Mouse (Mus musculus) olfactory bulb, adult 2 months (tissue): Measurements from ENCODE around the gene Atp8b2. TPM values are rescaled to one million over a fixed set of nuclear protein-coding genes. Genes with fewer than 3 reads are reported as not detected.

Source experiments
- H3K27ac ChIP-seq: fragments of 200-500 bp; 2 replicates; pipeline ENCODE4 v1.5.1; 2012; ENCODE audit warnings: low read depth, low read length; ENCODE audit not compliant: insufficient read depth
- H3K4me1 ChIP-seq: fragments of 200-500 bp; 2 replicates; pipeline ENCODE4 v1.6.1; 2012; ENCODE audit warnings: low read length; ENCODE audit not compliant: control insufficient read depth, insufficient read depth
- H3K4me3 ChIP-seq: fragments of 200-500 bp; 2 replicates; pipeline ENCODE4 v1.5.1; 2012; ENCODE audit warnings: mild to moderate bottlenecking, low read depth, low read length, moderate library complexity; ENCODE audit not compliant: insufficient read depth
- CTCF ChIP-seq: fragments of 200-500 bp; IDR thresholded peaks from 2 replicates; pipeline ENCODE4 v1.5.1; 2012; ENCODE audit warnings: low read depth, mild to moderate bottlenecking, low read length, moderate library complexity; ENCODE audit not compliant: insufficient read depth
- POLR2A ChIP-seq: fragments of 200-500 bp; IDR thresholded peaks from 2 replicates; pipeline ENCODE4 v1.6.1; 2012; ENCODE audit warnings: mild to moderate bottlenecking, low read depth, low read length, moderate library complexity; ENCODE audit not compliant: insufficient read depth
- WGBS: fragments of 180-500 bp; shearing (Covaris S2); methylation state at CpG from one replicate; pipeline ENCODE4 v1.1.7; 2018; 5-methylcytosine and 5-hydroxymethylcytosine counted together
- polyA plus RNA-seq: library from polyadenylated mRNA; stranded (reverse); fragments of >200 nt; gene quantifications from 2 replicates; pipeline ENCODE4 v1.2.4, GENCODE M21; 2012; ENCODE audit warnings: low replicate concordance; ENCODE audit not compliant: missing spikeins, insufficient read depth, insufficient read length

Gene Atp8b2
- polyA plus RNA-seq = not detected in 2 replicates

DNA sequence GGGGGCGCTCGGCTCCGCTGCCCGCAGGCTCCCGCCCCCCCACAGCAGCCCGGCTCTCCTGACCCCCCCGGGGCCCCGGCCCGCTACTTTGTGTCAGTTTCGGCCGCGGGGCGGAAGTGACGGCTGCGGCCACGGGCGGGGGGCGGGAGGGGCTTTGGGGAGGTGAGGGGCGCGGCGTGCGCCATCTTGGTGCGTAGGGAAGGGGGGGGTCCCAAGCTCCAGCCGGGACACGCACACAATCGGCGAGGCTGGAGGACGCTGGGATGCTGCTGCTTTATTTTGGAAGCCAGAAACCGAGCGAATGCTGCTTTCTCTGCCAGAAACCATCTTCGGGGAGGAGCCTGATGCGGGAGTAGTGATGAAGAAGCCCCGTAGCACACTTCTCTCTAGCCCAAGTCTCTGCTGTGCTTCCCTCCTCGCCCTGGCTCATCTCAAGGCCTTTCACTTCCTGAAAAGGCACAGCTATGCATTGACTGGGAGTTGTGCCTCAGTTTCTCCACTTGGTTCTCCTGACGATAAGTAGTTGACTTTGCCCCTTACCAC is at the start of gene Atp8b2:
Atp8b2 (minus strand) TSS at position 288 of the 543 bp plus-strand sequence.
- peak within 1 kb of the TSS; percentile 93 for H3K4me3 ChIP-seq
- H3K27ac ChIP-seq = peak within 1 kb of the TSS; percentile 95
- TF ChIP-seq POLR2A = no peak
- no peak for TF ChIP-seq CTCF
- peaks cover 27% of the 10 kb centered on the region for H3K4me1 ChIP-seq
- under 1% methylated on average over 33 of the region's 35 CpGs for WGBS

DNA sequence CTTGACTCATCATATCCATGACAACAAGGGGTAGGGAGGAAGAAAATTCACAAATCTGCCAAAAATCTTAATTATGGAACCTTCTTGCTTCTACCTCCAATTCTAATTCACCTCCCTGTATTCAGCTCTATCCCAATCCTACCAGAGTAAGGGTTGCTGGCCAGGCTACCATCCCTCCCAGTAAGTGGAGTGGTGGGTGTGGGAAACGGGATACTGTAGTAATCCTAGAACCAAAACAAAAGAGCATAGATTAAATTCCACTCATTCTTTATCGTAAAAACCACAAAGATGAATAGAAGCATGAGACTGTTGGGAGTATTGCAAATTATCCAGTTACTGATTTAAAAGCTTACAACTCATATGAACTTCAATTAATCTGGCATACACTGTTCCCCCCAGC is 47.0 kb upstream of the Atp8b2 start:
- Histone ChIP-seq H3K4me3 (no peak overlapping the region), H3K4me1 (no peaks in the 10 kb centered on the region), H3K27ac (no peak overlapping the region)
- 72% methylated on average over 2 of the region's 2 CpGs for WGBS
- no peak for TF ChIP-seq CTCF
- TF ChIP-seq POLR2A = no peak

DNA sequence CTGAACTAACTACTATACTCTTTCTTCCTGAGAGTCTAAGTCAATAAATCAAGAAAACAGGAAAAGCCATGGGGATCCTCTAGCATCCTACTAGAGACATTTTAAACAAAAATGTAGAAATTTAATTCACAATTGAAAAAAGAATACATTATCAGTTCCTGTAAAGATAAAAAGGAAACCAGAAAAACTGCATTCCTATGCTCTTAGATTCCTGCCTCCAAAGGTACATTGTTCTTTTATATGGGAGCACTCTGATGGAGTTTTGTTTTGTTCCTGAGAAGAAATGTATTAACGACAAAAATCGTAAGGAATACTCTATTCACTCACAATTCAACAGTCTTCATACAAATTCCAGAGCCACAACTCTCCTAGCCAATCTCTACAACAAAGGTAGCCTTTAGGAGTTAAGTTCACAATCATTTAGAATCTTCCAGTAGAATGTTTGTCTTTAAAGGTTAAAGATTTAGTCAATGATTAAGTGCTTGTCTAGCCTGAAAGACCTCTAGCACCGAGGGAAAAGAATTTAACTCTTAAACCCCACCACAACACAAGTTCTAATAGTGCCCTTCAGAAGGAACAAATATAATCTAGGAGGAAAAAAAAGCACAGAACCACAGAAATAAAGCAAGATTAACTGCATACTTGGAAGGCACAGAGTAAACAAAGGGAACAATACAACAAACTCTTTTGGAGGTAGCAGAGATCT is 40.9 kb upstream of the Atp8b2 start:
- Histone ChIP-seq H3K4me3 (no peak overlapping the region), H3K4me1 (no peaks in the 10 kb centered on the region), H3K27ac (no peak overlapping the region)
- no peak for TF ChIP-seq POLR2A
- TF ChIP-seq CTCF = no peak
- 52% methylated on average over 3 of the region's 3 CpGs for WGBS

DNA sequence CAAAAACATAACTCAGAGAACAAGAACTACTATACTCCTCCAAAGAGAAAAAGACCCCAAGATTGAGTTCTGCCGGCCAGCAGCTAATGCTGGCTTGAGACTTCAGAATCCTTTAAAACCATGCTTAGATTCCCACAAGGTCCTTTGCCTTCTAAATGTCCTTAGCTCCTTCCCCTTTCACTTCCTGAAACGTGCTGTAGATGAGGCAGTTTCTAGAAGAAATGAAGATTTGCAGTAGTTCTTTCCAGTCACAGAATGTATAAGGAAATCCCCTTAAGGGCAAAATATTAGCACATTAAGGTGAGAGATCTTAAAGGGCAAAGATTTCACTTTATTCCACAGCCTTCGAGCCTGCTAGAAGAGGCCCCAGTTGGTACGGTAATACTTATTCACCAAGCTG is 36.5 kb upstream of the Atp8b2 start:
- H3K4me1 ChIP-seq = no peaks in the 10 kb centered on the region
- 79% methylated on average over 4 of the region's 4 CpGs for WGBS
- no peak for TF ChIP-seq CTCF
- TF ChIP-seq POLR2A = no peak
- H3K27ac ChIP-seq = no peak overlapping the region
- H3K4me3 ChIP-seq = no peak overlapping the region

DNA sequence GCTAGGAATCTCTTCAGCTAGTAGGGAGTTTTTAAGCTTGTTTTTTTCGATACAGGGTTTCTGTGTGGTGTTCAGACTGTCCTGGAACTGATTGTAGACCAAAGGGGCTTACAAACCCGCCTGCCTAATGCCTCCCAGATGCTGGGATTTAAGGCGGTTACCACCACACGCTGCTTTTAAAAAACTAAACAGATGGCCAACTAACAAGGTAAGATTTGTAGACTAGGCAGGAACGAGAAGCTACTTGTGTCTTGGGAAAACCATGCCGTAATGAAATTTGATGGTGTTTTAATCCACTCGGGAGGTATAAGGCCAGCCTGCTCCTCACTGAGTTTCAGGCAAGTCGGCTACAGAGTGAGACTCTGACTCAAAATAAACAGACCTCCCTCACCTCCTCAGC is 35.8 kb upstream of the Atp8b2 start:
- TF ChIP-seq CTCF = no peak
- no peak for TF ChIP-seq POLR2A
- WGBS = 8% methylated on average over 8 of the region's 8 CpGs

DNA sequence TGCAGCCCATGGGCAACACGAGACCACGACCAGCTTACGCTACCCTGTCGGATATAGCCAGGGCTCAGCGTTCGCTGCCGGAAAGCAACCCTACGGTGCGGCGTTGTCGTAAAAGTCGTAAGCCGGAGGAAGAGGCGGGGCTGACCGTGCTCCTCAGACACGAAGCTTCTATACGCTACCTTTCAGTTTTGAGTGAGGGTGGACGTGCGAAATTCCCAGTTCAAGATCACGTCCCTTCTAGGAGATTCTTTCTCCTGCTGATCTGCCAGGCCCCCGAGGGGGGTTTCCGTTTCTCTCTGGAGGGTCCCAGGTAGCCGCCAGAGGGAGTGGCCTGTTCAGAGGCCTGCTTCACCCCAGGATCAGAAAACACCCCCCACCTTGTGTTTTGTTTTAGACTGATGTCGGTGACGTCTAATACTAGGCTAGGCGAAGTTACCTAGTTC is 35.3 kb upstream of the Atp8b2 start, which contains the start of gene Hax1:
Hax1 (minus strand) TSS at position 169 of the 443 bp plus-strand sequence.
- peak within 1 kb of the TSS; percentile 74 for H3K4me3 ChIP-seq
- peak within 1 kb of the TSS; percentile 66; the same call in 1 of the 2 replicates for H3K27ac ChIP-seq
- TF ChIP-seq CTCF (no peak), POLR2A (peak; percentile 55)
- no peaks in the 10 kb centered on the region for H3K4me1 ChIP-seq
- under 1% methylated on average over 26 of the region's 26 CpGs for WGBS

More for the DNA sequence above, 35.8 kb upstream of the Atp8b2 start:
- H3K27ac ChIP-seq = peak overlapping the region; percentile 66; the same call in 1 of the 2 replicates
- peak overlapping the region; percentile 74 for H3K4me3 ChIP-seq
- no peaks in the 10 kb centered on the region for H3K4me1 ChIP-seq

DNA sequence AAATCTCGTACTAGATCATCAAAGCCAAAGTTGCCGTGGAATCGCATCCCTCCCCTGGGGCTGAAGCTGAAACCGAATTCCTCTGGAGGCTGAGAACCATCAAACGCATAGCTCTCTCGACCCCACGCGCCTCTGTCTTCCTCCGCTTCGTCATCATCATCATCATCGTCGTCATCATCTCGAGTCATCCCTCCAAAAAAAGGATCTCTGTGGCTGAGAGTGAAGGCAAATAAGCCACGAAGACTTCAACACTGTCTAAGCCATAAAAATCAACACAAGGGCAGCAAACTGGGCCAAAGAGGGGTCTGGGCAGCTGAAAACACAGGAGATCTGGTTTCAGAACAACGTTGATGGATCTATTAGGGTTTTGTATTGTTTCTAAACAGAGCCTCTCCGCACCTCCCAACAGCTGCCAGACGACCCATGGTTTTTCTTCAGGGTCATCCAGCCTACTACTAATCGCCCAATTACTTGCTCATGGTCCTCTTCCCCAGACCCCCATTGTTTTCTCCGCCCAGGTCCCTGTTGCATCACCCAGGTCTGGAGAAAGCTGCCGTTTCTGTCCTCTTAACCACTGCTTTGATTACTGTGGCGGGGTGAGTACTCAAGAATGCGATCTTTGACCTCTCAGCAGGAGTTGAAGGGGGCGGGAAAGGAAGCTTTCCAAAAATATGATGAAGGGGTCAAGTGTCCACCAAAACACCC is 34.6 kb upstream of the Atp8b2 start:
- no peak for TF ChIP-seq POLR2A
- TF ChIP-seq CTCF = no peak
- 4% methylated on average over 23 of the region's 23 CpGs for WGBS

DNA sequence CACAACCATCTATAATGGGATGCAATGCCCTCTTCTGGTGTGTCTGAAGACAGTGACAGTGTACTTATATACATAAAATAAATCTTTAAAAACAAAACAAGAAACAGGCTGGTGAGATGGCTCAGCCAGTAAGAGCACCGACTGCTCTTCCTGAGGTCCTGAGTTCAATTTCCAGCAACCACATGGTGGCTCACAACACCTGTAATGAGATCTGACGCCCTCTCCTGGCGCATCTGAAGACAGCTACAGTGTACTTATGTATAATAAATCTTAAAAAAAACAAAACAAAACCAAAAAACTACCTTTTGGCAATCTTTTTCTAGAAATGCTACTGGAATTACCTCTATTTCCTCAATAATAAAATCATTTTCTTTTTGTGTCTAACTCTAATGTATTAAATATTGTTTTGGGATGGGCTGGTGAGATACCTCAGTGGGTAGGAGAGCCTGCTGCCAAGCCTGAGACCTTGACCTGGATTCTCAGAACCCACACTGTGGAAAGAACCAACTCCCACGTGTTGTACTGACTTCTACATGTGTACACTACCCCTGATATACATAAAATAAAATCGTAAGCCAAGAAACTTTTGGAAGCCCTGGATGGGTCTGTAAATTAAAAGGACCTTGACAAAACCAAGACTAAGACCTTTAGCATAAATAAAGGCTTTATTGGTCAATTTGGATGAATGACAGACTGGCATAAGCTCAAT is 31.7 kb upstream of the Atp8b2 start:
- 90% methylated on average over 5 of the region's 5 CpGs for WGBS
- H3K27ac ChIP-seq = no peak overlapping the region
- no peak for TF ChIP-seq POLR2A
- H3K4me3 ChIP-seq = no peak overlapping the region
- H3K4me1 ChIP-seq = no peaks in the 10 kb centered on the region

More for the DNA sequence above, 34.6 kb upstream of the Atp8b2 start:
- Histone ChIP-seq H3K4me3 (peak overlapping the region; percentile 74), H3K4me1 (no peaks in the 10 kb centered on the region), H3K27ac (0 out of 2 replicates have a peak overlapping the region, but pooled peaks have one; percentile 21)
